Mouse (Mus musculus): ENCODE results near the gene Cnnm4.

DNA sequence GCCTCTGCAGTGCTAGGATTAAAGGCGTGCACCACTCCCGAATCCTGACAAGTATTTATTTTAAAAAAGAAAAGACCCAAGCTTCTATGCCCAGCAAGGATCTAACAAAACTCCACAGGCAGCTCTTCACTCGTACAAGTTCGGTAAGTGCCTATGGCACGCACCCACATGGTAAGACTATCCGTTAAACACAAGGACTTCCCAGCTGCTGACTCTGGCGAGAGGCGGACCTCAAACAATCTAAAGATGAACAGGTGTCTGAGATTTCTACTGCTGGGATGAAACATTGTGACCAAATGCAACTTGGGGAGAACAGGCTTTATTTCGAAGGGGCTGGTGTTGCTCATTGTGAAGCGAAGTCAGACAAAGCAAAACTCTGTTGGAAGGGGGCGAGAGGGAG is 68.7 kb downstream of the Cnnm4 start:
- TF ChIP-seq POLR2A (IDR thresholded peaks at IDR 0.05; ENCODE audit: extremely low read depth, insufficient read depth, low read length) = no peak
- TF ChIP-seq CTCF (IDR thresholded peaks at IDR 0.05; ENCODE audit: extremely low read depth, insufficient read depth, low read length) = no peak
